Mouse (Mus musculus): ENCODE data around the gene Clca3a1. TPM values are rescaled to one million over a fixed set of nuclear protein-coding genes. Genes with fewer than 3 reads are reported as not detected.
"Not testable (repeated sequence)": the region's sequence is repeated elsewhere in the genome, so short reads cannot be mapped to it uniquely, and the experiment has no call there.

Gene Clca3a1
- polyA plus RNA-seq, 1 experiment = not detected

- Histone ChIP-seq H3K4me3 (ENCODE audit: insufficient read depth, low read length) (no peak overlapping the region), H3K27ac (ENCODE audit: insufficient read depth, low read depth, low read length) (no peak overlapping the region), H3K4me1 (ENCODE audit: control insufficient read depth, insufficient read depth, low read length) (no peaks in the 10 kb centered on the region)
- TF ChIP-seq POLR2A (IDR thresholded peaks at IDR 0.05; ENCODE audit: borderline replicate concordance, low read depth, low read length) = no peak
- peak; percentile 31; the same call in 1 of the 2 replicates for TF ChIP-seq CTCF (IDR thresholded peaks at IDR 0.05; ENCODE audit: low read depth, low read length)
Observed at GRCm38 (mm10) chr3:144736831-144737230, 23.9 kb downstream of the Clca3a1 start.

- Histone ChIP-seq H3K4me3 (ENCODE audit: insufficient read depth, low read length) (no peak overlapping the region), H3K27ac (ENCODE audit: insufficient read depth, low read depth, low read length) (no peak overlapping the region)
Observed at GRCm38 (mm10) chr3:144723455-144723854, 37.3 kb downstream of the Clca3a1 start.

GRCm38 (mm10) chr3:144722566-144722965, 38.2 kb downstream of the Clca3a1 start:
- not testable (repeated sequence) for H3K27ac ChIP-seq (ENCODE audit: insufficient read depth, low read depth, low read length); H3K4me3 ChIP-seq (ENCODE audit: insufficient read depth, low read length); H3K4me1 ChIP-seq (ENCODE audit: control insufficient read depth, insufficient read depth, low read length)

More at GRCm38 (mm10) chr3:144723455-144723854, 37.3 kb downstream of the Clca3a1 start:
- H3K4me1 ChIP-seq (ENCODE audit: control insufficient read depth, insufficient read depth, low read length) = no peaks in the 10 kb centered on the region
- TF ChIP-seq POLR2A (IDR thresholded peaks at IDR 0.05; ENCODE audit: borderline replicate concordance, low read depth, low read length) (no peak), CTCF (IDR thresholded peaks at IDR 0.05; ENCODE audit: low read depth, low read length) (peak; percentile 65)

GRCm38 (mm10) chr3:144721860-144722256, 38.9 kb downstream of the Clca3a1 start:
- Histone ChIP-seq H3K27ac (ENCODE audit: insufficient read depth, low read depth, low read length) (no peak overlapping the region), H3K4me1 (ENCODE audit: control insufficient read depth, insufficient read depth, low read length) (peaks cover 4% of the 10 kb centered on the region), H3K4me3 (ENCODE audit: insufficient read depth, low read length) (no peak overlapping the region)
- TF ChIP-seq POLR2A (IDR thresholded peaks at IDR 0.05; ENCODE audit: borderline replicate concordance, low read depth, low read length) = no peak
- TF ChIP-seq CTCF (IDR thresholded peaks at IDR 0.05; ENCODE audit: low read depth, low read length) = no peak

GRCm38 (mm10) chr3:144721077-144721859, 39.5 kb downstream of the Clca3a1 start:
- no peak for TF ChIP-seq POLR2A (IDR thresholded peaks at IDR 0.05; ENCODE audit: borderline replicate concordance, low read depth, low read length)
- no peak for TF ChIP-seq CTCF (IDR thresholded peaks at IDR 0.05; ENCODE audit: low read depth, low read length)
- Histone ChIP-seq H3K27ac (ENCODE audit: insufficient read depth, low read depth, low read length) (no peak overlapping the region), H3K4me3 (ENCODE audit: insufficient read depth, low read length) (no peak overlapping the region), H3K4me1 (ENCODE audit: control insufficient read depth, insufficient read depth, low read length) (peaks cover 4% of the 10 kb centered on the region)

DNA sequence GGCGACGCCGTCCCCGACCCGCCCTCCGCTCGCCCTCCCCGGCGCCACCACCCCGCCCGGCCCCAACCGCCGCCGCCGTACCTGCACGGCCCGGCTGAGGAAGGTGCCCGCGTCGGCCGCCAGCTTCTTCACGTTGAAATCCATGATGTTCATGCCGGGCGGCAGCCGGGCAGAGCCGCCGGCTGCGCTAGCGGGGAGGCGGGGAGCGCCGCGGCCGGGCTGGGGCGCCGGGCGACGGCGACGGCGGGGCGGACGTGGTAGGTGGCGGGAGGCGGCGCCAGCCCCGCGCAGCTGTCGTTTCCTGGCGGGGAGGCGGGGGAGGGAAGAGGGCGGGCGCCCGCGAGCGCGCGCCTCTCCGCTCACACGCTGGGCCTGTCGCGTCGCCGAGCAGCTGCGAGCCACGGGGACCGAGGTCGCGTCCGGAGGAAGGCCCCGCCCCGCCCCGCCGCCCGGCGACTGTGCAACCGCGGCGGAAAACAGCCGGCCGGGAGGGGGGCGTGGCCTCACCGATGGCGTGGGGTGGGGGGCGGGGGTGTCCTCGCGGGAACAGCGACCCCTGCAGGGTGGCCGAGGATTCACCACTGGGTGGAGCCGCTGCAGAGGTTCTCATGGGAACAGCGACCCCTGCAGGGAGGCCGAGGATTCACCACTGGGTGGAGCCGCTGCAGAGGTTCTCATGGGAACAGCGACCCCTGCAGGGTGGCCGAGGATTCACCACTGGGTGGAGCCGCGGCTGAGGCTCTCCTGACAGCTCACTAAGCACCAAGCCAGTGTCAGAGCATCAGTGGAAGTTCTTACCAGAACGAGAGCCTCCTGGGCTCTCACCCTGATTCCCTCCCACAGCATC, 40.7 kb downstream of the Clca3a1 start, which contains the start of gene Sh3glb1:
Sh3glb1 (minus strand) TSS at position 435 of the 847 bp plus-strand sequence.
- Histone ChIP-seq H3K27ac (ENCODE audit: insufficient read depth, low read depth, low read length) (peak within 1 kb of the TSS; percentile 100), H3K4me3 (ENCODE audit: insufficient read depth, low read length) (peak within 1 kb of the TSS; percentile 87), H3K4me1 (ENCODE audit: control insufficient read depth, insufficient read depth, low read length) (peaks cover 10% of the 10 kb centered on the region)
- TF ChIP-seq CTCF (IDR thresholded peaks at IDR 0.05; ENCODE audit: low read depth, low read length) (peak; percentile 95), POLR2A (IDR thresholded peaks at IDR 0.05; ENCODE audit: borderline replicate concordance, low read depth, low read length) (no peak)

GRCm38 (mm10) chr3:144719088-144719900, 41.5 kb downstream of the Clca3a1 start:
- Histone ChIP-seq H3K4me3 (ENCODE audit: insufficient read depth, low read length) (peak overlapping the region; percentile 87), H3K4me1 (ENCODE audit: control insufficient read depth, insufficient read depth, low read length) (peaks cover 10% of the 10 kb centered on the region), H3K27ac (ENCODE audit: insufficient read depth, low read depth, low read length) (peak overlapping the region; percentile 100)
- TF ChIP-seq CTCF (IDR thresholded peaks at IDR 0.05; ENCODE audit: low read depth, low read length) (peak; percentile 7; the same call in 1 of the 2 replicates), POLR2A (IDR thresholded peaks at IDR 0.05; ENCODE audit: borderline replicate concordance, low read depth, low read length) (no peak)

GRCm38 (mm10) chr3:144718706-144719087, 42.1 kb downstream of the Clca3a1 start:
- H3K27ac ChIP-seq (ENCODE audit: insufficient read depth, low read depth, low read length) = peak overlapping the region; percentile 100
- TF ChIP-seq POLR2A (IDR thresholded peaks at IDR 0.05; ENCODE audit: borderline replicate concordance, low read depth, low read length) (no peak), CTCF (IDR thresholded peaks at IDR 0.05; ENCODE audit: low read depth, low read length) (no peak)
- H3K4me3 ChIP-seq (ENCODE audit: insufficient read depth, low read length) = peak overlapping the region; percentile 87
- peaks cover 10% of the 10 kb centered on the region for H3K4me1 ChIP-seq (ENCODE audit: control insufficient read depth, insufficient read depth, low read length)

DNA sequence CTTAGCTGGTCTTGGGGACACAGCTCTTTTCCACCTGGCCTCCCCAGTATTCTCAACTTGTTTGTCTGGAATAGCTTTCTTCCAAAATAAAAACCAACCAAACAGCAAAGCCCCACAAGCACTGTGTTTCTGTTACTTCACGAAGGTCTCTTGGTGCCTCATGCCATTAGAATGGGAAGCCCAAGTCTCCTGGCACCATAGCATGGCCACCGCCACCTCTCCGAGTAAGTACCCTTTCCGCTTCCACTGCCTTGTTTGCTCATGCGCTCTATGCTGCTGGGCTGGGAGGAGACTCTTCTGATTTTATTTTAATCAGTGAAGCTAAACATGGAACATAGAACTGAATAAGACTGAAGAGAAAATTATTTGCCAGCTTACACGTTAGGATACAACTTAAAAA, 42.9 kb downstream of the Clca3a1 start:
- no peak for TF ChIP-seq POLR2A (IDR thresholded peaks at IDR 0.05; ENCODE audit: borderline replicate concordance, low read depth, low read length)
- Histone ChIP-seq H3K4me1 (ENCODE audit: control insufficient read depth, insufficient read depth, low read length) (peaks cover 10% of the 10 kb centered on the region), H3K4me3 (ENCODE audit: insufficient read depth, low read length) (peak overlapping the region; percentile 42), H3K27ac (ENCODE audit: insufficient read depth, low read depth, low read length) (peak overlapping the region; percentile 4; the same call in 1 of the 2 replicates)

Measured in bone marrow macrophage, adult 2 months (primary cell).